In genomic region chr11:6030650-6031049, GRCm38 (mm10) we compare ENCODE assay signal across 8 mouse cellular contexts. TPM values are rescaled to one million over a fixed set of nuclear protein-coding genes. Genes with fewer than 3 reads are reported as not detected.
DNase-seq lines count a peak whose midpoint lies in the region.

No protein-coding gene starts in this region.

- DNase-seq in left cerebral cortex, adult 18-20 months (ENCODE audit: low spot score in 2 of 2), result peak; percentile 82 to 89
- DNase-seq in left cerebral cortex, adult 11 months (ENCODE audit: low spot score), result no peak
- peak; percentile 82 for DNase-seq in adrenal gland, postnatal 25 days
- peak; percentile 62 for DNase-seq in fibroblast of lung, adult 2 months (ENCODE audit: low read depth)
- DNase-seq in heart, postnatal 36 days, result peak; percentile 70 to 76
- peak; percentile 92 to 93 for DNase-seq in right cerebral cortex, postnatal 10 days (ENCODE audit: low spot score in 2 of 2)
- DNase-seq in thymus, postnatal 36 days, result no peak
- DNase-seq in kidney, postnatal 4 days, result no peak

- intact Hi-C loops in heart, postnatal 36 days (cut with DNase I), result no loop called here

RNA-seq across cellular contexts. Expression of gene Camk2b, which starts 35.5 kb away (rescaled TPM):
- 100 to 1,000 TPM; 618 to 648 TPM for total RNA-seq in left cerebral cortex, adult 18-20 months (2021)
- 10.0 and 13.6 TPM in 2 replicates for total RNA-seq in adrenal gland, postnatal 25 days (2021)
- 1 to 10 TPM; 6.0 to 8.1 TPM for total RNA-seq in heart, postnatal 36 days (2021)

Comparison
In these comparisons a context has a peak if more than half of its experiments do, and no peak if none do; other contexts are left out.
1. DNase-seq: peak in left cerebral cortex, adult 18-20 months (2 of 2), adrenal gland, postnatal 25 days (single experiment), fibroblast of lung, adult 2 months (single experiment), heart, postnatal 36 days (2 of 2) and right cerebral cortex, postnatal 10 days (2 of 2); none in left cerebral cortex, adult 11 months (single experiment), thymus, postnatal 36 days (0 of 2) and kidney, postnatal 4 days (0 of 2).
2. RNA of gene Camk2b, which starts 35.5 kb away (total RNA-seq): 618 to 648 TPM in left cerebral cortex, adult 18-20 months; 10.0 to 13.6 TPM in adrenal gland, postnatal 25 days and 6.0 to 8.1 TPM in heart, postnatal 36 days; every median in the first group is over 10 times any median in the second.